Mouse (Mus musculus) heart, postnatal 25 days (tissue): ENCODE data around the gene Nmur1. TPM values are rescaled to one million over a fixed set of nuclear protein-coding genes. Genes with fewer than 3 reads are reported as not detected.
A peak's percentile ranks its signal among the peaks of the same experiment; 100 is the strongest.

ENCODE experiments used
- DNase-seq: peaks from one replicate; pipeline ENCODE4 v3.0.0; 2022; ENCODE audit warnings: low spot score
- intact Hi-C: fragments of 180-260 bp; cut with DNase I; formaldehyde crosslinking; loops from one replicate; pipeline ENCODE4 v1.15.1; 2025
- total RNA-seq, 2 experiments: library from RNA; stranded (reverse); gene quantifications; 2 replicates each; pipeline ENCODE4 v1.2.3; 2021

Nmur1 gene
- total RNA-seq, 2 experiments from 2014 or later = not detected

GRCm38 (mm10) chr1:86441980-86442831 is 16.2 kb upstream of the Nmur1 start:
- intact Hi-C loops = loop anchor here (1.0 kb wide), 1 partner anchor 30 kb away; no protein-coding TSS in a partner anchor
- peak; percentile 90 for DNase-seq

GRCm38 (mm10) chr1:86441724-86441979 is 15.6 kb upstream of the Nmur1 start:
- no peak for DNase-seq
- intact Hi-C loops = no loop called here

- intact Hi-C loops = loop anchor here (1.0 kb wide), 3 partner anchors 26 to 91 kb away; no protein-coding TSS in a partner anchor
- DNase-seq = no peak
These were observed 15.1 kb upstream of the Nmur1 start for GRCm38 (mm10) chr1:86440887-86441723.

- DNase-seq = peak; percentile 84
- intact Hi-C loops = loop anchor here (1.0 kb wide), 3 partner anchors 27 to 92 kb away; no protein-coding TSS in a partner anchor
These were observed 14.3 kb upstream of the Nmur1 start for GRCm38 (mm10) chr1:86440171-86440886.

GRCm38 (mm10) chr1:86439487-86440170 is 13.6 kb upstream of the Nmur1 start:
- DNase-seq = no peak
- intact Hi-C loops = loop anchor here (1.0 kb wide), 3 partner anchors 28 to 93 kb away; no protein-coding TSS in a partner anchor

- intact Hi-C loops = no loop called here
- no peak for DNase-seq
These were observed 12.5 kb upstream of the Nmur1 start for GRCm38 (mm10) chr1:86438501-86438900.

- intact Hi-C loops = no loop called here
- DNase-seq = no peak
These were observed 11.9 kb upstream of the Nmur1 start for GRCm38 (mm10) chr1:86438014-86438319.

- no peak for DNase-seq
- intact Hi-C loops = no loop called here
These were observed 11.4 kb upstream of the Nmur1 start for GRCm38 (mm10) chr1:86437219-86438013.

GRCm38 (mm10) chr1:86435302-86435821 is 9.3 kb upstream of the Nmur1 start:
- intact Hi-C loops = no loop called here
- DNase-seq = no peak

- peak; percentile 98 for DNase-seq
- intact Hi-C loops = no loop called here
These were observed 8.6 kb upstream of the Nmur1 start for GRCm38 (mm10) chr1:86434439-86435201.

GRCm38 (mm10) chr1:86434001-86434400 is 8.0 kb upstream of the Nmur1 start:
- intact Hi-C loops = no loop called here
- DNase-seq = peak; percentile 67

GRCm38 (mm10) chr1:86433359-86433758 is 7.3 kb upstream of the Nmur1 start:
- no peak for DNase-seq

GRCm38 (mm10) chr1:86432778-86433177 is 6.8 kb upstream of the Nmur1 start:
- intact Hi-C loops = no loop called here
- DNase-seq = no peak

More at GRCm38 (mm10) chr1:86433359-86433758, 7.3 kb upstream of the Nmur1 start:
- intact Hi-C loops = no loop called here

- intact Hi-C loops = loop anchor here (1.0 to 2.0 kb wide), 2 partner anchors 14 to 57 kb away; no protein-coding TSS in a partner anchor
- DNase-seq = no peak
These were observed 4.0 kb upstream of the Nmur1 start for GRCm38 (mm10) chr1:86430056-86430455.

GRCm38 (mm10) chr1:86424835-86425547 is 1.0 kb downstream of the Nmur1 start:
- DNase-seq = no peak
- intact Hi-C loops = no loop called here

- intact Hi-C loops = no loop called here
- no peak for DNase-seq
These were observed 1.7 kb downstream of the Nmur1 start for GRCm38 (mm10) chr1:86424336-86424735.

- intact Hi-C loops = no loop called here
- DNase-seq = no peak
These were observed 2.1 kb downstream of the Nmur1 start for GRCm38 (mm10) chr1:86423879-86424278.
